In genomic region chr19:53601363-53601655, GRCm38 (mm10) we compare ENCODE assay signal across 8 mouse cellular contexts. TPM values are rescaled to one million over a fixed set of nuclear protein-coding genes. Genes with fewer than 3 reads are reported as not detected.
DNase-seq lines count a peak whose midpoint lies in the region; ATAC-seq and TF ChIP-seq lines count a peak whose summit lies in the region.

No protein-coding gene starts in this region.

- H3K9ac ChIP-seq in lung, embryonic 16.5 days (ENCODE audit: low read length): peak overlapping the region; percentile 91
- H3K9ac ChIP-seq in embryonic facial prominence, embryonic 13.5 days: peak overlapping the region; percentile 96
- H3K9ac ChIP-seq in intestine, postnatal 0 days (ENCODE audit: low read depth, low read length): peak overlapping the region; percentile 96
- H3K9ac ChIP-seq in neural tube, embryonic 15.5 days (replicated peaks): peak overlapping the region; percentile 90

- ATAC-seq in lung, embryonic 16.5 days (ENCODE audit: low read depth): no peak
- ATAC-seq in embryonic facial prominence, embryonic 13.5 days (ENCODE audit: insufficient number of reproducible peaks, insufficient read depth, low FRiP score, low TSS enrichment, low read depth): no peak
- ATAC-seq in intestine, postnatal 0 days: no peak
- no peak for ATAC-seq in neural tube, embryonic 15.5 days (ENCODE audit: low FRiP score)

- TF ChIP-seq CTCF in intestine, postnatal 0 days (IDR thresholded peaks at IDR 0.05; ENCODE audit: low read depth): no peak

- H3K27ac ChIP-seq in lung, embryonic 16.5 days (ENCODE audit: low read length): no peak overlapping the region; the same call in 1 of the 2 replicates
- H3K27ac ChIP-seq in embryonic facial prominence, embryonic 13.5 days: no peak overlapping the region
- no peak overlapping the region for H3K27ac ChIP-seq in intestine, postnatal 0 days (ENCODE audit: low read depth, low read length)
- peak overlapping the region; percentile 97 for H3K27ac ChIP-seq in neural tube, embryonic 15.5 days (replicated peaks)

- H3K36me3 ChIP-seq in lung, embryonic 16.5 days (ENCODE audit: control insufficient read depth, insufficient read depth, low read length): peaks cover 4% of the 10 kb centered on the region; the same call in 1 of the 2 replicates
- peaks cover 23% of the 10 kb centered on the region for H3K36me3 ChIP-seq in embryonic facial prominence, embryonic 13.5 days
- 0 out of 2 replicates have a peak, but pooled peaks cover 3% of the 10 kb centered on the region for H3K36me3 ChIP-seq in intestine, postnatal 0 days (ENCODE audit: control insufficient read depth, insufficient read depth)
- H3K36me3 ChIP-seq in neural tube, embryonic 15.5 days: peaks cover 5% of the 10 kb centered on the region

- H3K4me1 ChIP-seq in lung, embryonic 16.5 days (replicated peaks; ENCODE audit: control insufficient read depth, insufficient read depth, low read length): peaks cover 13% of the 10 kb centered on the region
- peaks cover 12% of the 10 kb centered on the region for H3K4me1 ChIP-seq in embryonic facial prominence, embryonic 13.5 days
- H3K4me1 ChIP-seq in intestine, postnatal 0 days (replicated peaks; ENCODE audit: control insufficient read depth, insufficient read depth, low read length): peaks cover 5% of the 10 kb centered on the region; the same call in 1 of the 2 replicates
- peaks cover 19% of the 10 kb centered on the region for H3K4me1 ChIP-seq in neural tube, embryonic 15.5 days

- H3K9me3 ChIP-seq in lung, embryonic 16.5 days (ENCODE audit: control insufficient read depth, low read length): no peaks in the 10 kb centered on the region
- no peaks in the 10 kb centered on the region for H3K9me3 ChIP-seq in embryonic facial prominence, embryonic 13.5 days
- no peaks in the 10 kb centered on the region for H3K9me3 ChIP-seq in intestine, postnatal 0 days (ENCODE audit: control insufficient read depth)
- no peaks in the 10 kb centered on the region for H3K9me3 ChIP-seq in neural tube, embryonic 15.5 days (replicated peaks)

- WGBS in lung, embryonic 16.5 days: 5% methylated on average over 11 of the region's 11 CpGs
- WGBS in embryonic facial prominence, embryonic 13.5 days: 9% methylated on average over 11 of the region's 11 CpGs
- 1% methylated on average over 11 of the region's 11 CpGs for WGBS in intestine, postnatal 0 days
- WGBS in neural tube, embryonic 15.5 days: 14% methylated on average over 11 of the region's 11 CpGs

- no peak for DNase-seq in lung, postnatal 36 days
- no peak for DNase-seq in layer of hippocampus, postnatal 36 days
- no peak for DNase-seq in layer of hippocampus, adult 9-10 months (ENCODE audit: low spot score)
- DNase-seq in T-cell, adult 2 months (ENCODE audit: low spot score): no peak

- H3K4me2 ChIP-seq in lung, embryonic 16.5 days (ENCODE audit: low read depth, low read length): peak overlapping the region; percentile 88
- peak overlapping the region; percentile 93 for H3K4me2 ChIP-seq in embryonic facial prominence, embryonic 13.5 days
- peak overlapping the region; percentile 96 for H3K4me2 ChIP-seq in intestine, postnatal 0 days (replicated peaks; ENCODE audit: low read depth)
- H3K4me2 ChIP-seq in neural tube, embryonic 15.5 days: peak overlapping the region; percentile 91

- H3K4me3 ChIP-seq in lung, embryonic 16.5 days (ENCODE audit: low read length): peak overlapping the region; percentile 80
- H3K4me3 ChIP-seq in embryonic facial prominence, embryonic 13.5 days: peak overlapping the region; percentile 95
- peak overlapping the region; percentile 98 for H3K4me3 ChIP-seq in intestine, postnatal 0 days (ENCODE audit: low read depth, low read length)
- H3K4me3 ChIP-seq in neural tube, embryonic 15.5 days (replicated peaks): peak overlapping the region; percentile 93

- no peaks in the 10 kb centered on the region for H3K27me3 ChIP-seq in lung, embryonic 16.5 days (ENCODE audit: control insufficient read depth, insufficient read depth, low read depth, low read length)
- no peaks in the 10 kb centered on the region for H3K27me3 ChIP-seq in embryonic facial prominence, embryonic 13.5 days
- no peaks in the 10 kb centered on the region for H3K27me3 ChIP-seq in intestine, postnatal 0 days (replicated peaks; ENCODE audit: control insufficient read depth, insufficient read depth, low read length)
- H3K27me3 ChIP-seq in neural tube, embryonic 15.5 days (replicated peaks): no peaks in the 10 kb centered on the region

RNA-seq across cellular contexts. Expression of gene Smc3, which starts 1.1 kb away (rescaled TPM):
- 64.2 and 69.8 TPM in 2 replicates for polyA plus RNA-seq in lung, embryonic 16.5 days (2015; fragmentation: Nextera tagmentation; extraction: Ambion mirVana)
- polyA plus RNA-seq in embryonic facial prominence, embryonic 13.5 days (2015; fragmentation: Nextera tagmentation; extraction: Ambion mirVana): 87.2 and 89.2 TPM in 2 replicates
- polyA plus RNA-seq in intestine, postnatal 0 days (2015; fragmentation: Nextera tagmentation; extraction: Ambion mirVana): 24.4 and 24.9 TPM in 2 replicates
- 49.9 and 56.9 TPM in 2 replicates for polyA plus RNA-seq in neural tube, embryonic 15.5 days (2015; fragmentation: Nextera tagmentation; extraction: Ambion mirVana)
- 10 to 100 TPM; 41.7 to 45.1 TPM for total RNA-seq in layer of hippocampus, postnatal 36 days (2021)

RNA-seq across cellular contexts. Expression of gene Nutf2-ps1, which starts 12.4 kb away (rescaled TPM):
- 356 and 368 TPM in 2 replicates for polyA plus RNA-seq in lung, embryonic 16.5 days (2015; fragmentation: Nextera tagmentation; extraction: Ambion mirVana)
- polyA plus RNA-seq in embryonic facial prominence, embryonic 13.5 days (2015; fragmentation: Nextera tagmentation; extraction: Ambion mirVana): 349 and 460 TPM in 2 replicates
- polyA plus RNA-seq in intestine, postnatal 0 days (2015; fragmentation: Nextera tagmentation; extraction: Ambion mirVana): 105 and 125 TPM in 2 replicates
- polyA plus RNA-seq in neural tube, embryonic 15.5 days (2015; fragmentation: Nextera tagmentation; extraction: Ambion mirVana): 220 and 221 TPM in 2 replicates
- total RNA-seq in layer of hippocampus, postnatal 36 days (2021): 10 to 100 TPM; 38.5 to 45.8 TPM
